Mouse (Mus musculus) hindbrain, postnatal 0 days (tissue): ENCODE measurements around the gene Thsd1. TPM values are rescaled to one million over a fixed set of nuclear protein-coding genes. Genes with fewer than 3 reads are reported as not detected.
"Not testable (repeated sequence)": the region's sequence is repeated elsewhere in the genome, so short reads cannot be mapped to it uniquely, and the experiment has no call there.

Experiments
- ATAC-seq: fragments of 200-750 bp; cut with Nextera tagmentation; 2 replicates; pipeline ENCODE4 v1.8.0; 2017; ENCODE audit warnings: mild to moderate bottlenecking, moderate TSS enrichment, moderate library complexity
- DNase-seq: peaks from one replicate; pipeline ENCODE4 v3.0.0-alpha.2; 2015; ENCODE audit warnings: low spot score
- H3K27ac ChIP-seq: fragments of 300-500 bp; sonication (generic); 2 replicates; pipeline ENCODE4 v1.5.1; 2014; ENCODE audit warnings: mild to moderate bottlenecking
- H3K27me3 ChIP-seq: fragments of 300-500 bp; sonication (generic); 2 replicates; pipeline ENCODE4 v1.6.1; 2014; ENCODE audit warnings: low read length, mixed read lengths; ENCODE audit not compliant: insufficient read depth
- H3K36me3 ChIP-seq: fragments of 300-500 bp; sonication (generic); 2 replicates; pipeline ENCODE4 v1.6.1; 2014; ENCODE audit warnings: low read length, mixed read lengths; ENCODE audit not compliant: insufficient read depth
- H3K4me1 ChIP-seq: fragments of 300-500 bp; sonication (generic); 2 replicates; pipeline ENCODE4 v1.6.1; 2014; ENCODE audit warnings: antibody characterized with exemption, low read length, mixed read lengths; ENCODE audit not compliant: insufficient read depth
- H3K4me2 ChIP-seq: fragments of 300-500 bp; sonication (generic); 2 replicates; pipeline ENCODE4 v1.6.1; 2014; ENCODE audit warnings: low read depth, mild to moderate bottlenecking, low read length, moderate library complexity, mixed read lengths
- H3K4me3 ChIP-seq: fragments of 300-500 bp; sonication (generic); 2 replicates; pipeline ENCODE4 v1.5.1; 2014; ENCODE audit warnings: low read length
- H3K9ac ChIP-seq: fragments of 300-500 bp; sonication (generic); replicated peaks from 2 replicates; pipeline ENCODE4 v1.6.1; 2014; ENCODE audit warnings: mild to moderate bottlenecking, low read length, moderate library complexity, mixed read lengths
- H3K9me3 ChIP-seq: fragments of 300-500 bp; sonication (generic); 2 replicates; pipeline ENCODE4 v1.6.1; 2016; ENCODE audit warnings: low read length, mixed read lengths
- CTCF ChIP-seq: IDR thresholded peaks from 2 replicates; pipeline ENCODE4 v1.5.1; 2016; ENCODE audit warnings: antibody characterized with exemption, control low read depth, low read depth
- WGBS: fragments of 180-500 bp; shearing (Covaris S2); extraction: QIAGEN DNeasy Blood & Tissue Kit; methylation state at CpG from one replicate; pipeline ENCODE4 v1.1.7; 2014; 5-methylcytosine and 5-hydroxymethylcytosine counted together
- polyA plus RNA-seq: library from polyadenylated mRNA; unstranded; fragments of >200 nt; fragmentation: Nextera tagmentation; extraction: Ambion mirVana; gene quantifications from 2 replicates; pipeline ENCODE4 v1.2.1, GENCODE M21; 2015
- total RNA-seq: library from RNA; depleted of rRNA; stranded (reverse); fragments of >200 nt; gene quantifications from 2 replicates; pipeline ENCODE4 v1.2.3, GENCODE M21; 2014; rRNA removed

Gene Thsd1
- total and polyA plus RNA-seq, 2 experiments from 2014 or later = 5.0 to 7.1 TPM

GRCm38 (mm10) chr8:22282999-22283491 lies 55.9 kb downstream of the Thsd1 start, which contains the start of gene Tpte:
Gene Tpte, plus strand, starts transcription at chr8:22283441.
- Histone ChIP-seq H3K4me2 (no peak within 1 kb of the TSS), H3K9me3 (no peaks in the 10 kb centered on the region), H3K36me3 (no peaks in the 10 kb centered on the region), H3K27ac (no peak within 1 kb of the TSS), H3K4me1 (no peaks in the 10 kb centered on the region), H3K9ac (no peak within 1 kb of the TSS), H3K27me3 (no peaks in the 10 kb centered on the region), H3K4me3 (no peak within 1 kb of the TSS)
- no peak for ATAC-seq
- DNase-seq = no peak
- 59% methylated on average over 2 of the region's 2 CpGs for WGBS
- no peak for TF ChIP-seq CTCF

DNA sequence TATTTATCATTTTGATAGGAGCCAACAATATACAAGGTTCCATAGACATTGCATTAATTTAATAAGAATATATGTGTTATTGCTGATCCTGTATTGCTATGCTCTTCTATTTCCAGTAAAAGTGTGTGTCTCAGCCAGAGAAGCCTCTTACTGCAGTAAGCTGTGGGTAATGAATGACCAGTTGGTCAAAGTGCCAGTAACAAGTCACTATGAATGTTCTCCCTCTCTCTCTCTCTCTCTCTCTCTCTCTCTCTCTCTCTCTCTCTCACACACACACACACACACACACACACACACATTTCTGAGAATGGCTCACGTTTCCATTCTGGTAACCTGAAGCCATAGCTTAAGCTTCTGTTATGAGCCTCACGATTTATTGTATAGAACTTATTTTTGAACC lies 75.2 kb downstream of the Thsd1 start:
- no peak for TF ChIP-seq CTCF
- no peak overlapping the region for H3K4me2 ChIP-seq
- WGBS = 52% methylated on average over 2 of the region's 2 CpGs
- H3K27me3 ChIP-seq = no peaks in the 10 kb centered on the region
- ATAC-seq (no peak), DNase-seq (no peak)
- H3K9ac ChIP-seq = no peak overlapping the region
- H3K4me1 ChIP-seq = no peaks in the 10 kb centered on the region
- H3K36me3 ChIP-seq = no peaks in the 10 kb centered on the region
- no peak overlapping the region for H3K27ac ChIP-seq
- H3K4me3 ChIP-seq = no peak overlapping the region
- H3K9me3 ChIP-seq = no peaks in the 10 kb centered on the region

DNA sequence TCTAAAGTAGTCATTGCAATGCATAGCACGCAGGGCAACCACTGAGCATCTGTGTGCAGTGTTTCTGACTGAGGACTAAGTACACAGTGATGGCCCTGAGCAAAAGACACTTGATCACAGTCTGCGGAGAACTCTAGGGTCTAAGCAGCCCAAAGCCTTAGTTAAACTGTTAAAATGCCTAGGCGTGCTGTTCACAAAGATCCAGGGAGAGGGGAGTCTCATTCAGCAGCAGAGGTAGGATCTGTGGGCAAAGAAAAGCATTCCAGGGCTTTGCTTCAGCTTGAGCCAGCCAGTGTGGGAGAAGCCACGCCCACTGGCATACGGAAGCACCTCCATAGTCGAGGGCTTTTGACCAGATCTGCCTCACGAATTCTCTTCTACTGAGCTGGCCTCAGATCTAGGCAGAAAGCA lies 75.8 kb downstream of the Thsd1 start:
- no peak for TF ChIP-seq CTCF
- Histone ChIP-seq H3K36me3 (no peaks in the 10 kb centered on the region), H3K4me1 (no peaks in the 10 kb centered on the region), H3K9ac (no peak overlapping the region), H3K9me3 (no peaks in the 10 kb centered on the region), H3K4me2 (peak overlapping the region; percentile 39), H3K27me3 (no peaks in the 10 kb centered on the region), H3K4me3 (no peak overlapping the region), H3K27ac (no peak overlapping the region)
- DNase-seq = peak; percentile 50
- peak; percentile 86 for ATAC-seq
- 14% methylated on average over 7 of the region's 7 CpGs for WGBS

DNA sequence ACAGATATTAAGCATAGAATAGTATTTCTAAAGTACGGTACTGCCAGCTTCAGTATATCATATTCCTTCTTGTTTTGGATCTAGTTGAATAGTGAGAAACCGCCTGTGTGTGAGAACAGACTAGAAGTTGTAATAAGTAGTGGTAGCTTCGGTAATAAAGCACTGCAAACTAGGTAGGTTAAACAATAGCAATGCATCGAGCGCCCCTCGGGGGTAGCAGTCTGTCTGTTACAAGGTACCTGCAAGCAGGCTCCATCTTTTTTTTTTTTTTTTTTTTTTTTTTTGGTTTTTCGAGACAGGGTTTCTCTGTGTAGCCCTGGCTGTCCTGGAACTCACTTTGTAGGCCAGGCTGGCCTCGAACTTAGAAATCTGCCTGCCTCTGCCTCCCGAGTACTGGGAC lies 76.9 kb downstream of the Thsd1 start:
- not testable (repeated sequence) for H3K27me3 ChIP-seq, H3K27ac ChIP-seq, H3K4me3 ChIP-seq, ATAC-seq, H3K4me1 ChIP-seq, H3K4me2 ChIP-seq, H3K9me3 ChIP-seq, H3K9ac ChIP-seq, DNase-seq, H3K36me3 ChIP-seq
- 90% methylated on average over 8 of the region's 9 CpGs for whole genome bisulfite sequencing

DNA sequence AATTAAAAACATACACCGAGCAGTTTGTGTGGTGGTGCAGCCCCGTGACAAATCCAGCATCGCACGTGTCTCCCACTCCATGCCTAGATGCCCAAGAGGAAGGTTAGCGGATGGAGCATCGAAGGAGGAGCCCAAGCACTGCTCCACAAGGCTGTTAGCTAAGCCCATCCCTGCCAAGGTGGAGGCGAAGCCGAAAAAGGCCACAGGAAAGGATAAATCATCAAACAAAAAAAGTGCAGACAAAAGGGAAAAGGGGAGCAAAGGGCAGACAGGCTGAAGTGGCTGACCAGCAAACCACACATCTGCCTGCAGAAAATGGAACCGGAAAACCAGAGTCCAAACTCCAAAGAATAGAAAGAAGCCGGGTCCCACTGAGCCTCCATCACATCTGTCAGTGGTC lies 79.9 kb downstream of the Thsd1 start:
- Histone ChIP-seq H3K27ac (no peak overlapping the region), H3K9ac (no peak overlapping the region), H3K27me3 (no peaks in the 10 kb centered on the region), H3K9me3 (no peaks in the 10 kb centered on the region), H3K4me2 (no peak overlapping the region), H3K36me3 (no peaks in the 10 kb centered on the region), H3K4me1 (no peaks in the 10 kb centered on the region), H3K4me3 (no peak overlapping the region)
- ATAC-seq (no peak), DNase-seq (no peak)
- no peak for TF ChIP-seq CTCF
- WGBS = 83% methylated on average over 10 of the region's 10 CpGs

Other genes with a start within 250 kb of the Thsd1 start
- gene Atp7b, start 167.0 kb upstream of the Thsd1 start, total RNA-seq = 6.3 and 8.4 TPM in 2 replicates
- gene Atp7b, start 167.0 kb upstream of the Thsd1 start, polyA plus RNA-seq = 2.4 and 2.6 TPM in 2 replicates
- 36.2 and 36.6 TPM in 2 replicates for gene Alg11, start 166.6 kb upstream of the Thsd1 start, total RNA-seq
- gene Alg11, start 166.6 kb upstream of the Thsd1 start, polyA plus RNA-seq = 29.2 and 36.1 TPM in 2 replicates
- gene Nek5, start 102.3 kb upstream of the Thsd1 start, total RNA-seq = 1.5 and 1.8 TPM in 2 replicates
- 1.6 and 1.8 TPM in 2 replicates for gene Nek5, start 102.3 kb upstream of the Thsd1 start, polyA plus RNA-seq
- gene Nek3, start 60.9 kb upstream of the Thsd1 start, total RNA-seq = 1.5 and 3.2 TPM in 2 replicates
- gene Nek3, start 60.9 kb upstream of the Thsd1 start, polyA plus RNA-seq = 6.9 and 7.1 TPM in 2 replicates
- gene Ckap2, start 41.5 kb upstream of the Thsd1 start, total RNA-seq = 7.9 and 11.4 TPM in 2 replicates
- 12.5 and 16.3 TPM in 2 replicates for gene Ckap2, start 41.5 kb upstream of the Thsd1 start, polyA plus RNA-seq
- gene Vps36, start 34.5 kb upstream of the Thsd1 start, total RNA-seq = 26.7 and 29.9 TPM in 2 replicates
- 39.0 and 40.3 TPM in 2 replicates for gene Vps36, start 34.5 kb upstream of the Thsd1 start, polyA plus RNA-seq
- gene Tpte, start 56.1 kb downstream of the Thsd1 start, total RNA-seq = not detected in 2 replicates
- 0.06 TPM in 1 of 2 replicates, not detected in the other for gene Tpte, start 56.1 kb downstream of the Thsd1 start, polyA plus RNA-seq
- gene Slc25a15, start 171.3 kb downstream of the Thsd1 start, total RNA-seq = 8.5 and 9.3 TPM in 2 replicates
- gene Slc25a15, start 171.3 kb downstream of the Thsd1 start, polyA plus RNA-seq = 9.3 and 9.9 TPM in 2 replicates
- 14.3 and 18.4 TPM in 2 replicates for gene Mrps31, start 184.0 kb downstream of the Thsd1 start, total RNA-seq
- 31.9 and 33.9 TPM in 2 replicates for gene Mrps31, start 184.0 kb downstream of the Thsd1 start, polyA plus RNA-seq